Mouse (Mus musculus) hindbrain, embryonic 12.5 days (tissue): ENCODE data around the gene Hoxa11. TPM values are rescaled to one million over a fixed set of nuclear protein-coding genes. Genes with fewer than 3 reads are reported as not detected.

Source experiments
- ATAC-seq: fragments of 200-750 bp; cut with Nextera tagmentation; 2 replicates; pipeline ENCODE4 v1.8.0; 2017; ENCODE audit warnings: moderate TSS enrichment; ENCODE audit not compliant: low FRiP score
- H3K27ac ChIP-seq: fragments of 300-500 bp; sonication (generic); 2 replicates; pipeline ENCODE4 v1.5.1; 2016; ENCODE audit warnings: mild to moderate bottlenecking
- H3K27me3 ChIP-seq: fragments of 300-500 bp; sonication (generic); 2 replicates; pipeline ENCODE4 v1.6.1; 2016; ENCODE audit warnings: mild to moderate bottlenecking
- H3K36me3 ChIP-seq: fragments of 300-500 bp; sonication (generic); 2 replicates; pipeline ENCODE4 v1.6.1; 2016; ENCODE audit warnings: mild to moderate bottlenecking
- H3K4me1 ChIP-seq: fragments of 300-500 bp; sonication (generic); 2 replicates; pipeline ENCODE4 v1.6.1; 2016
- H3K4me2 ChIP-seq: fragments of 300-500 bp; sonication (generic); replicated peaks from 2 replicates; pipeline ENCODE4 v1.6.1; 2016; ENCODE audit warnings: mild to moderate bottlenecking
- H3K4me3 ChIP-seq: fragments of 300-500 bp; sonication (generic); 2 replicates; pipeline ENCODE4 v1.5.1; 2016; ENCODE audit warnings: mild to moderate bottlenecking
- H3K9ac ChIP-seq: fragments of 300-500 bp; sonication (generic); 2 replicates; pipeline ENCODE4 v1.6.1; 2016; ENCODE audit warnings: mild to moderate bottlenecking, moderate library complexity
- H3K9me3 ChIP-seq: fragments of 300-500 bp; sonication (generic); replicated peaks from 2 replicates; pipeline ENCODE4 v1.6.1; 2016; ENCODE audit warnings: mild to moderate bottlenecking
- whole genome bisulfite sequencing: fragments of 180-500 bp; shearing (Covaris S2); methylation state at CpG from one replicate; pipeline ENCODE4 v1.1.7; 2016; 5-methylcytosine and 5-hydroxymethylcytosine counted together
- polyA plus RNA-seq: library from polyadenylated mRNA; unstranded; fragments of >200 nt; fragmentation: Nextera tagmentation; extraction: Ambion mirVana; gene quantifications from 2 replicates; pipeline ENCODE4 v1.2.1, GENCODE M21; 2016

Gene Hoxa11
- polyA plus RNA-seq, 1 experiment from 2014 or later: not detected

GRCm38 (mm10) chr6:52225612-52226568 is 19.7 kb downstream of the Hoxa11 start:
- ATAC-seq: no peak
- no peak overlapping the region for H3K27ac ChIP-seq
- no peak overlapping the region for H3K4me2 ChIP-seq
- H3K4me1 ChIP-seq: peaks cover 12% of the 10 kb centered on the region; the same call in 1 of the 2 replicates
- peaks cover 97% of the 10 kb centered on the region for H3K27me3 ChIP-seq
- H3K36me3 ChIP-seq: no peaks in the 10 kb centered on the region
- peak overlapping the region; percentile 8 for H3K4me3 ChIP-seq
- H3K9me3 ChIP-seq: no peaks in the 10 kb centered on the region
- WGBS: 1% methylated on average over 69 of the region's 69 CpGs
- no peak overlapping the region for H3K9ac ChIP-seq

GRCm38 (mm10) chr6:52224895-52225611 is 20.6 kb downstream of the Hoxa11 start:
- H3K4me2 ChIP-seq: no peak overlapping the region
- no peak overlapping the region; the same call in 1 of the 2 replicates for H3K4me3 ChIP-seq
- no peak overlapping the region for H3K9ac ChIP-seq
- ATAC-seq: no peak
- peaks cover 12% of the 10 kb centered on the region; the same call in 1 of the 2 replicates for H3K4me1 ChIP-seq
- no peak overlapping the region for H3K27ac ChIP-seq
- no peaks in the 10 kb centered on the region for H3K9me3 ChIP-seq
- WGBS: 2% methylated on average over 36 of the region's 36 CpGs
- H3K36me3 ChIP-seq: no peaks in the 10 kb centered on the region
- peaks cover 97% of the 10 kb centered on the region for H3K27me3 ChIP-seq

- ATAC-seq: no peak
- H3K9me3 ChIP-seq: no peaks in the 10 kb centered on the region
- H3K36me3 ChIP-seq: no peaks in the 10 kb centered on the region
- 1% methylated on average over 24 of the region's 24 CpGs for WGBS
- H3K27me3 ChIP-seq: peaks cover 98% of the 10 kb centered on the region
- H3K4me2 ChIP-seq: no peak overlapping the region
- no peak overlapping the region for H3K27ac ChIP-seq
- peaks cover 12% of the 10 kb centered on the region; the same call in 1 of the 2 replicates for H3K4me1 ChIP-seq
- H3K9ac ChIP-seq: no peak overlapping the region
- no peak overlapping the region for H3K4me3 ChIP-seq
Observed at GRCm38 (mm10) chr6:52223939-52224760, 21.5 kb downstream of the Hoxa11 start.

- no peak for ATAC-seq
- Histone ChIP-seq H3K27me3 (peaks cover 100% of the 10 kb centered on the region), H3K9me3 (no peaks in the 10 kb centered on the region), H3K4me3 (no peak overlapping the region), H3K9ac (no peak overlapping the region), H3K36me3 (no peaks in the 10 kb centered on the region), H3K4me1 (peaks cover 12% of the 10 kb centered on the region; the same call in 1 of the 2 replicates), H3K4me2 (no peak overlapping the region), H3K27ac (no peak overlapping the region)
- 14% methylated on average over 13 of the region's 13 CpGs for WGBS
Observed at GRCm38 (mm10) chr6:52222729-52223128, 22.9 kb downstream of the Hoxa11 start.

GRCm38 (mm10) chr6:52221993-52222685 is 23.5 kb downstream of the Hoxa11 start:
- no peaks in the 10 kb centered on the region for H3K36me3 ChIP-seq
- peak overlapping the region; percentile 38; the same call in 1 of the 2 replicates for H3K4me3 ChIP-seq
- ATAC-seq: peak; percentile 9; the same call in 1 of the 2 replicates
- H3K9me3 ChIP-seq: no peaks in the 10 kb centered on the region
- H3K4me1 ChIP-seq: peaks cover 16% of the 10 kb centered on the region; the same call in 1 of the 2 replicates
- WGBS: 4% methylated on average over 21 of the region's 21 CpGs
- peak overlapping the region; percentile 66 for H3K4me2 ChIP-seq
- no peak overlapping the region for H3K27ac ChIP-seq
- H3K27me3 ChIP-seq: peaks cover 100% of the 10 kb centered on the region
- no peak overlapping the region for H3K9ac ChIP-seq

GRCm38 (mm10) chr6:52221337-52221992 is 24.1 kb downstream of the Hoxa11 start, which contains the start of gene Hoxa7:
Hoxa7 (minus strand) TSS chr6:52221854.
- WGBS: under 1% methylated on average over 46 of the region's 46 CpGs
- Histone ChIP-seq H3K9me3 (no peaks in the 10 kb centered on the region), H3K4me2 (peak within 1 kb of the TSS; percentile 66), H3K27ac (no peak within 1 kb of the TSS), H3K27me3 (peaks cover 100% of the 10 kb centered on the region), H3K4me3 (peak within 1 kb of the TSS; percentile 38), H3K36me3 (no peaks in the 10 kb centered on the region), H3K4me1 (peaks cover 21% of the 10 kb centered on the region), H3K9ac (peak within 1 kb of the TSS; percentile 47)
- peak; percentile 64 for ATAC-seq

- Histone ChIP-seq H3K9me3 (no peaks in the 10 kb centered on the region), H3K27ac (no peak overlapping the region), H3K4me3 (peak overlapping the region; percentile 38; the same call in 1 of the 2 replicates), H3K4me2 (peak overlapping the region; percentile 66), H3K4me1 (peaks cover 20% of the 10 kb centered on the region), H3K36me3 (no peaks in the 10 kb centered on the region), H3K9ac (0 out of 2 replicates have a peak overlapping the region, but pooled peaks have one; percentile 47), H3K27me3 (peaks cover 100% of the 10 kb centered on the region)
- WGBS: 4% methylated on average over 12 of the region's 12 CpGs
- ATAC-seq: no peak
Observed at GRCm38 (mm10) chr6:52220865-52221310, 24.7 kb downstream of the Hoxa11 start.

GRCm38 (mm10) chr6:52220003-52220864 is 25.4 kb downstream of the Hoxa11 start:
- Histone ChIP-seq H3K4me3 (no peak overlapping the region), H3K36me3 (no peaks in the 10 kb centered on the region), H3K9me3 (no peaks in the 10 kb centered on the region), H3K9ac (no peak overlapping the region), H3K4me2 (no peak overlapping the region), H3K27me3 (peaks cover 100% of the 10 kb centered on the region), H3K27ac (no peak overlapping the region), H3K4me1 (peaks cover 17% of the 10 kb centered on the region)
- ATAC-seq: no peak
- 12% methylated on average over 32 of the region's 32 CpGs for WGBS

- no peak overlapping the region for H3K9ac ChIP-seq
- 16% methylated on average over 9 of the region's 9 CpGs for WGBS
- H3K4me3 ChIP-seq: no peak overlapping the region
- H3K4me2 ChIP-seq: no peak overlapping the region
- H3K27ac ChIP-seq: no peak overlapping the region
- ATAC-seq: no peak
- H3K36me3 ChIP-seq: no peaks in the 10 kb centered on the region
- no peaks in the 10 kb centered on the region for H3K9me3 ChIP-seq
- H3K27me3 ChIP-seq: peaks cover 100% of the 10 kb centered on the region
- peaks cover 17% of the 10 kb centered on the region for H3K4me1 ChIP-seq
Observed at GRCm38 (mm10) chr6:52219234-52219942, 26.2 kb downstream of the Hoxa11 start.
